Mouse (Mus musculus): Measurements from ENCODE around the gene A630023A22Rik.

Gene A630023A22Rik

GRCm38 (mm10) chr14:34085731-34086130, 16.8 kb downstream of the A630023A22Rik start, which contains the start of gene Anxa8:
TSS of gene Anxa8 (plus strand) at chr14:34085981.
- DNase-seq = no peak

- peak; percentile 32 for DNase-seq
These were observed 22.1 kb downstream of the A630023A22Rik start for GRCm38 (mm10) chr14:34080321-34080997.

GRCm38 (mm10) chr14:34078293-34078692, 24.3 kb downstream of the A630023A22Rik start:
- no peak for DNase-seq

- DNase-seq = no peak
These were observed 25.3 kb downstream of the A630023A22Rik start for GRCm38 (mm10) chr14:34077222-34077621.

GRCm38 (mm10) chr14:34075346-34075745, 27.2 kb downstream of the A630023A22Rik start:
- no peak for DNase-seq

- DNase-seq = no peak
These were observed 30.9 kb downstream of the A630023A22Rik start for GRCm38 (mm10) chr14:34071665-34072064.

- DNase-seq = no peak
These were observed 50.0 kb downstream of the A630023A22Rik start, which contains the start of gene Antxrl for GRCm38 (mm10) chr14:34052516-34052915. TSS of gene Antxrl (plus strand) at chr14:34052707.

GRCm38 (mm10) chr14:34050101-34050779, 52.3 kb downstream of the A630023A22Rik start:
- DNase-seq = no peak

- no peak for DNase-seq
These were observed 59.2 kb downstream of the A630023A22Rik start for GRCm38 (mm10) chr14:34043341-34043740.

- no peak for DNase-seq
These were observed 61.3 kb downstream of the A630023A22Rik start for GRCm38 (mm10) chr14:34041241-34041640.

- no peak for DNase-seq
These were observed 68.5 kb downstream of the A630023A22Rik start for GRCm38 (mm10) chr14:34033841-34034610.

GRCm38 (mm10) chr14:34026710-34027109, 75.8 kb downstream of the A630023A22Rik start:
- DNase-seq = no peak

- DNase-seq = no peak
These were observed 85.6 kb downstream of the A630023A22Rik start for GRCm38 (mm10) chr14:34016938-34017337.

GRCm38 (mm10) chr14:34016381-34016780, 86.2 kb downstream of the A630023A22Rik start, which contains the start of gene Gm5460:
TSS of gene Gm5460 (plus strand) at chr14:34016758.
- no peak for DNase-seq

- no peak for DNase-seq
These were observed 87.5 kb downstream of the A630023A22Rik start, which contains the start of gene Gm30083 for GRCm38 (mm10) chr14:34015063-34015462. TSS of gene Gm30083 (minus strand) at chr14:34015182.

- no peak for DNase-seq
These were observed 100.2 kb downstream of the A630023A22Rik start for GRCm38 (mm10) chr14:34002358-34002757.

GRCm38 (mm10) chr14:34001445-34001844, 101.1 kb downstream of the A630023A22Rik start:
- no peak for DNase-seq
